Mouse (Mus musculus) spleen, adult 18-20 months (tissue): ENCODE data around the gene Olfr178.

ENCODE experiments used
- DNase-seq, 2 experiments: peaks; one replicate each; pipeline ENCODE4 v3.0.0; 2022; ENCODE audit warnings: mixed read lengths in 2 of 2

The Olfr178 gene

GRCm38 (mm10) chr16:58891963-58892362 lies at the start of gene Olfr178:
Gene Olfr178, minus strand, starts transcription at chr16:58892063.
- DNase-seq: no peak

DNA sequence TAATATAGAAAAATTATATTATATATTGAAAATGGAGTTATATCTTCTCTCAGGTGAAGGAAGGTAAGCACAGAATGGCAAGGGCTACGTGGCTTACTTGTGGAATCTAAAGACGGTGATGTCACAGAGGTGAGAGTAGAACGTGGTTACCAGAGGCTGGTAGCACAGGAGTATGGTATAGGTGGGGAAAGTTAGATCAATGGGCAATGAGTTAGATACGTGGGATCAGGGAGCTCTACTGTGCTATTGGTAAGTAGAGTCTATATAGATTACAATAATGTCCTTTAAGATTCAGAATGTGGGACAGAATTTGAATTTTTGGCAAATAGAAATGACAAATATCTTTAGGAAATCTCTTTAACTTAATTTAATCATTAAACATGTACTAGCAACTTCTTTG lies 37.4 kb upstream of the Olfr178 start, which contains the start of gene Olfr180:
Olfr180 (minus strand) TSS at position 101 of the 400 bp plus-strand sequence.
- no peak for DNase-seq

DNA sequence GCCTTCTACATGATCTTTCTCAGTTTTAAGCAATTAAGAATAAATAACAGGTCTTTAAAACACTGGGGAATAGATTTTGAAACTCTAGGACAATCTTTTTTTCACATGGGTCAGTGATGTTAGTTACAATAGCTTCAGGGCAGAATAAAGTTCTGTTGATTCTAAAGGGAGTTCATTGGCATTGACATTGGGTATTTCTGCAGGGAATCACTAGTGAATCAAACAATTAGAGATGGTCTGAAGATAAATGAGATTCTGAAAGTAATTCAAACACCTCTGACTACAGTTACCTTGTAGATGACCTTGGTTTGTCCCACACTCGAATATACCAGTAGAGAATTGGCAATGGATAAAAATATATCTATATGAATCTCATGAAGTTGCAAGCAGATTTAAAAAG lies 36.8 kb upstream of the Olfr178 start, which contains the start of gene Olfr181:
Olfr181 (minus strand) TSS at position 101 of the 400 bp plus-strand sequence.
- DNase-seq: no peak

GRCm38 (mm10) chr16:58884416-58884815 lies 7.4 kb downstream of the Olfr178 start:
- no peak for DNase-seq

DNA sequence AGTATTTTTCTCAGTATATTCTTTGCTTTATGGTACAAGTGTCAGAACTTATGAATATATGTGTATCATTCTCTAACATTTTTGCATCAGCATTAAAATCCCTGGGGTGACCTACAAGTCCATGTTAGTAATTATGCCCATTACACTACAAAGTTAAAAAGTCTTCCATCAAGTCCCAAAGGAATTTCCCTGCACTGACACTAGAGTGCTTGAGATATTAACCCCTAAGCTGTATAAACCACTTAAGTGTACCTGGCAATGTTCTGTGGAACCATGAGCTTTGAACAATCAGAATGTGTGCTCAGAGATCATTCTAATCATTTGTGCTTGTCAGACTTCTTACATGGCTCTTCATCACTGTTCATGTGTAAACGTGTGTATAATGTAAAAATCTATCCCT lies 17.2 kb downstream of the Olfr178 start, which contains the start of gene Olfr177:
Olfr177 (minus strand) TSS at position 101 of the 400 bp plus-strand sequence.
- no peak for DNase-seq

- DNase-seq: no peak
Measured at GRCm38 (mm10) chr16:58861479-58861878, 30.4 kb downstream of the Olfr178 start.

- DNase-seq: no peak
Measured at GRCm38 (mm10) chr16:58860032-58860737, 31.7 kb downstream of the Olfr178 start.
